Mouse (Mus musculus): ENCODE results near the gene Vps29. TPM values are rescaled to one million over a fixed set of nuclear protein-coding genes. Genes with fewer than 3 reads are reported as not detected.

The Vps29 gene
- 100 TPM for polyA plus RNA-seq (2014; fragmentation: Illumina TruSeq; extraction: RNeasy Lipid Tissue Mini Kit (QIAGEN cat#74804); ENCODE audit: low read depth, low replicate concordance)

DNA sequence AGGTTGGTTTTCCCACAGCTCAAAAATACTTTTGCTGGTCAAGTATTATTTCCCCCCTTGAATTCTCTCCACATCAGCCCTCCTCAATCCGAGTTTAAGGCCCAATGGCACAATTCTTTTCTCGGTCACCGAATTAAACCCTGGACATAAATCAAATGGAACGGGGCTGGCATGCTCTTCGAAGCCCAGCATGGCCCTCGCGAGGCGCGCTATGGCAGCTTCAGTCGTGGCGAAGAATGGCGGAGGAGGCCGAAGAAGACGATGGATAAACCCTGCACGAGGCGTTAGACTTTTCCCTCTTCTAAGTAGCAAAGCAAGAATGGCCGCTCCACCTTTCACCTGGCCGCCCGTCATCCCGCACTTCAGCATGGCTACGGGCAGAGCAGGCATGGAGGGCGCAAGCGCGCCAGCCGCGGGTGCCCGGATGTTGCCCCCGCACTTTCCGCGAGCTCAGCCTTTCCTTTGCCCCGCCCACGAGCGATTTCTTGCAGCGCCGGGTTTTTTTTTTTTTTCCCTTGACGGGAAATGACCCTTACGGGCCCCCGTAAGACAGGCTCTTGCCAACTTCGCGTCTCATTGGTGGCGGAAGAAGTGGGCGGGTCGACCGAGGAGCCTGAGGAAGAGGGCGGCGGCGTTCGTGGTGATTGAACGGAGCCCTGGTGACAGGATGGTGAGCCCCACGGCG is at the start of gene Vps29, which contains the start of gene Rad9b:
Vps29 (plus strand) TSS at position 563 of the 685 bp plus-strand sequence.
Rad9b (minus strand) TSS at position 427 of the 685 bp plus-strand sequence.

DNA sequence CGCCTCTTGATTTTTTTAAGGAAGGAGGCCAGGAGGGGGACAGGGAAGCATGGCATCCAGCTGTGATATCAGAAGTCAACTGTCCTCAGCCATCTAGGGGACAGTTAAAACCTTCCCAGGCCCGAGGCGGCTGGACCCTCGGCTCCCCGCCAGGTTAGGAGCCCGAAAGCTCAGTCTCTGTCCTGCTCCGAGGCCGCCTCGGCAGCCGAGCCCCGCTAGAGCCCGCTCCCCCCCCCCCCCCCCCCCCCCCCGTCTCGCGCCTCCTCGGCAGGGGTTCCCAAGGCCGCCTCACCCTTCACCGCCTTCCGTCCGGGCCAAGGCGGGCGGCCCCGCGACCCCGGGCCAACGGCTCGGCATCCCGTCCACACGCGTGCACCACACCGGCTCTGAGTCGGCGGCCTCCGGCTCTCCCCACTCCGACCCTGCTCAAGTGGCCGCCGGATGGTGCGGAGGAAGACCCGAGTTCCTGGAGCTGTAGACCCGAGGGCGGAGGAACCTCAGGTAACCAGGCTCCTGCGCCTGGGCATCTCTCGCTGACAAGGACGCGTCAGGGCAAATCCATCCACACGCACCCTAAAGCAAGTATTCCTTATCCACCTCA is 17.5 kb downstream of the Vps29 start, which contains the start of gene Gpn3:
Gpn3 (plus strand) TSS at position 286 of the 601 bp plus-strand sequence.

DNA sequence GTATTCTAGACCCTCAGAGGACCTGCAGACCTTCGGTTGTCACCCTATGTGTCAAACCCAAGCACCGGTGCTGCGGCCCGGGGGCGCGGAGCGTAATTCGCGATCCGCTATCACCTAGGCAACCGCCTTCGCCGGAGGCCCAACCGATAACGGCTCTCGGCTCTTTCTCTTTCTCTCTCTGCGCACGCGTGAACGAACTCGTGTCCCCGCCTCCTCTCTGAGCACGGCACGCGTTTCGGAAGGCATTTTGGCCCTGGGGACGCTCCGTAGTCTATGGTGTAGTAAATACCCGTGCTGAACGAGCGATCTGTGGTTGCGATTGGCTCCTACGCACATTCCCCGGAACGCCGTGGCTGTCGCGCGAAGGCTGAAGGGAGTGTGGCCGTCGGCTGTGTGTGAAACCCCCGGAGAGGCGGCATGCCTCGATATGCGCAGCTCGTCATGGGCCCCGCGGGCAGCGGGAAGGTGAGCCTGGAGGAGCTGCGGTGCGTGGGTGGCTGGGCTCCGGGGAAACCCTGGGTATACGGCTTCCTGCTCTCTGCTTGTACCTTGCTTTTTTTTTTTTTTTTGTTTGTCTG is 18.1 kb downstream of the Vps29 start, which contains the start of gene Fam216a:
Fam216a (minus strand) TSS at position 173 of the 578 bp plus-strand sequence.

DNA sequence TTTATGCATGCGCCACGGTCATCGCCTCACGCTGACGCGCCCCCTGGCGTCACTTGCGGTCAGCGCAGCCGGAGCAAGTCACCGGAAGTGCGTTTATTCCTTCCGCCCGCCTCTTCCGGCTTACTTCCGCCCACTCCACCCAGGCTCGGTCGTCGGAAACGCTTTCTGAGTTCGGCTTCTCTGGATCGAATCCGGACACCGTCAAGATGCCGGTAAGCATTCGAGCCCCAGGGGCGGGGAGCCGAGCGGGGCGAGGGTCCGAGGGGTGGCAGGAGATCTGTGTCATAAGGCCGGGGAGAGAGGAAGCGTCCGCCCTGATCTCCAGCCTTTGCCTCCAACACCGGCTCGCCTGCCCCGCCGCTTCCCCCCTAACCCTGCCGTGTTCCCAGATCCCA is 37.6 kb downstream of the Vps29 start, which contains the start of gene Arpc3:
Arpc3 (plus strand) TSS at position 93 of the 395 bp plus-strand sequence.

Other genes starting within 250 kb of the Vps29 start
- gene Ccdc63, start 213.5 kb upstream of the Vps29 start, polyA plus RNA-seq (2014; fragmentation: Illumina TruSeq; extraction: RNeasy Lipid Tissue Mini Kit (QIAGEN cat#74804); ENCODE audit: low read depth, low replicate concordance), result 4.3 TPM
- 178 TPM for gene Ppp1cc, start 196.1 kb upstream of the Vps29 start, polyA plus RNA-seq (2014; fragmentation: Illumina TruSeq; extraction: RNeasy Lipid Tissue Mini Kit (QIAGEN cat#74804); ENCODE audit: low read depth, low replicate concordance)
- 22.2 TPM for gene Hvcn1, start 147.6 kb upstream of the Vps29 start, polyA plus RNA-seq (2014; fragmentation: Illumina TruSeq; extraction: RNeasy Lipid Tissue Mini Kit (QIAGEN cat#74804); ENCODE audit: low read depth, low replicate concordance)
- gene Tctn1, start 89.9 kb upstream of the Vps29 start, polyA plus RNA-seq (2014; fragmentation: Illumina TruSeq; extraction: RNeasy Lipid Tissue Mini Kit (QIAGEN cat#74804); ENCODE audit: low read depth, low replicate concordance), result 22.8 TPM
- 12.8 TPM for gene Pptc7, start 70.0 kb upstream of the Vps29 start, polyA plus RNA-seq (2014; fragmentation: Illumina TruSeq; extraction: RNeasy Lipid Tissue Mini Kit (QIAGEN cat#74804); ENCODE audit: low read depth, low replicate concordance)
- 15.9 TPM for gene Rad9b, start 136 bp upstream of the Vps29 start, polyA plus RNA-seq (2014; fragmentation: Illumina TruSeq; extraction: RNeasy Lipid Tissue Mini Kit (QIAGEN cat#74804); ENCODE audit: low read depth, low replicate concordance)
- 21.3 TPM for gene Gpn3, start 17.5 kb downstream of the Vps29 start, polyA plus RNA-seq (2014; fragmentation: Illumina TruSeq; extraction: RNeasy Lipid Tissue Mini Kit (QIAGEN cat#74804); ENCODE audit: low read depth, low replicate concordance)
- gene Fam216a, start 18.0 kb downstream of the Vps29 start, polyA plus RNA-seq (2014; fragmentation: Illumina TruSeq; extraction: RNeasy Lipid Tissue Mini Kit (QIAGEN cat#74804); ENCODE audit: low read depth, low replicate concordance), result 20.8 TPM
- gene Arpc3, start 37.5 kb downstream of the Vps29 start, polyA plus RNA-seq (2014; fragmentation: Illumina TruSeq; extraction: RNeasy Lipid Tissue Mini Kit (QIAGEN cat#74804); ENCODE audit: low read depth, low replicate concordance), result 274 TPM
- 30.9 TPM for gene Anapc7, start 67.3 kb downstream of the Vps29 start, polyA plus RNA-seq (2014; fragmentation: Illumina TruSeq; extraction: RNeasy Lipid Tissue Mini Kit (QIAGEN cat#74804); ENCODE audit: low read depth, low replicate concordance)
- gene Atp2a2, start 147.9 kb downstream of the Vps29 start, polyA plus RNA-seq (2014; fragmentation: Illumina TruSeq; extraction: RNeasy Lipid Tissue Mini Kit (QIAGEN cat#74804); ENCODE audit: low read depth, low replicate concordance), result 149 TPM

Measured in adipose tissue, adult 10 weeks (tissue).